Mouse (Mus musculus): ENCODE measurements around the gene Zfp697.

Gene Zfp697

DNA sequence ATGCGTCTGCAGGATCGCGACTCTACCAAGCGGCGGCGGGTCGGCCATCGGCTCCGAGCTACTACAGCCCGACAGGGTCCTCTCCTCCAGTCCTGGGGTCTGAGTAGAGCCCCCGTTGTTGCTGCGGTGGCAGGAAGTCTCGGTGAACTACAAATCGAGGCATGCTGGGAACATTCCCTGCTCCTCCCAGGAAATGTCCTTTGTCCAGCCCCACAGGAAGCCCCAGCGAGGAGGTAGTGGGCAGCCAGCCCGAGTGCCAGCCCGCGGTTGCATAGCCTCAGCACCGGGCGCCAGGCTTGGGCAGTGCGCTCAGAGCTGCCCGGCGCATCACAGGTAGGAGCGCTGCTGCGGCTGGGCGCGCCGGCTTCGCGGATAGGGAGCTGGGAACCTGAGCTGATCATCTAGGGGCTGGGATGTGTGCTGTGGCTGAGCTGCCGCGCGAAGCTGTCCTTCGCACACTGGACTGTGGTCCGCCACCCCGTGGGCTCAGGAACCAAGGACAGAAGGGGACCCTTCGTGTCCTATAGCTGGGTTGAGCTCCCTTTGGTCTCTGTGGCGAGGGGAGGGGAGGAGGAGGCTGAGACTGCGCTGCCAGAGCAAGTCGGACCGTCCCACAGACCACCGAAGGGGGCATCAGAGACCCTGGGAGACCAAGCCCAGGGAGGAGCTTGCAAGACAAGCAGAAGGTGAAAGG, at the start of gene Zfp697:
Gene Zfp697 (plus strand): TSS at position 216 of the 694 bp plus-strand sequence.
- DNase-seq (ENCODE audit: low read depth): no peak

- no peak for DNase-seq (ENCODE audit: low read depth)
Measured at GRCm38 (mm10) chr3:98334010-98334409, 48.3 kb upstream of the Zfp697 start.

GRCm38 (mm10) chr3:98335331-98335730, 46.9 kb upstream of the Zfp697 start:
- DNase-seq (ENCODE audit: low read depth): no peak

GRCm38 (mm10) chr3:98335886-98336285, 46.4 kb upstream of the Zfp697 start:
- DNase-seq (ENCODE audit: low read depth): peak; percentile 71

- peak; percentile 42 for DNase-seq (ENCODE audit: low read depth)
Measured at GRCm38 (mm10) chr3:98336661-98337654, 45.3 kb upstream of the Zfp697 start.

- DNase-seq (ENCODE audit: low read depth): peak; percentile 71
Measured at GRCm38 (mm10) chr3:98338584-98339041, 43.6 kb upstream of the Zfp697 start.

DNA sequence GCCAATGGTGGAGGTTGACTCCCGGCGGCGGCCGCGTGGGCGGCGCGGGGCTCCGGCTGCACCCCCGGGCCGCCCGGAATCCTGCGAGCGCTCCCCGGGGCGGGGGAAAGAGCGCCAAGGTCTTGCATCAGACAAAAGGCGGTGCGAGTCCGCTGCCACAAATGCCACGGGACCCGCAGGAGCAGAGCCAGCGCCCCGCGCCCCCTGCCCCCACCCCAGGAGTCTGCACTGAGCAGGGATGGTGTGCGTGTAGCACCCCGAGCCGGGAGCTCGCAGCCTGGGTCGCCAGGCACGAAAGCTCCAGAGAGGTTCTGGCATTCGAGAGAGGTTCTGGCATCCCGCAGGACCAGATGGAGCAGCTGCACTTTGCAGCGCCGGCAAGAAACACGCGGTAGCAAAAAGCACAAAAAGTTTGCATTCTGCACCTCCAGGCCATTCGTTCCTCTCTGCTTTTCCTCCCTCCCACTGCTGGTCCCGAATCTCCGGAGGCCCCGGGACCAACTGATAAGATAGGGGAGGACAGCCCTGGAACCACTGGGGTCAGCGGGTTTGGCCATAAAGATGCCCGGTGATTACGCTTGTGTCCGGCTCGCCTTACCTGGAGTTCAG, 43.1 kb upstream of the Zfp697 start:
- peak; percentile 50 for DNase-seq (ENCODE audit: low read depth)

DNA sequence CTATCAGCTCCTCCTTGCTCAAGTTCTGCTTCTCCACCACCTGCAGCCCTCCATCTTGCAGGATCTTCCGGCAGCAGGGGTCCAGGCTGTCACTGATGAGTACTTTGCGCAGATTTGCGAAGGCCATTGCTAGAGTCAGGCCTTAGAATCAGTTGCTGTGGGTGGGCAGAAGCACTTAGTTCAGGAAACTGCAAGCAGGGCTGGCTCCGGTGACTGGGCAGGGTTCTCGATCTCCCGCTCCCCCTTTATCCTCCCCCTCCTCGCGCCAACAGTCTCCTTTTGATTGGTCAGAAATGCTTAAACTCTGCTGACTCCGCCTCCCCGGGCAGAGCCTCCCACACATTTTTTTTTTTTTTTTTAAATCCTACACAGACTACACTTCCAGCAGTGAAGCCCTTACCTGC, 42.6 kb upstream of the Zfp697 start, which contains the start of gene Phgdh:
Gene Phgdh (minus strand): TSS at position 285 of the 404 bp plus-strand sequence.
- peak; percentile 91 for DNase-seq (ENCODE audit: low read depth)

DNA sequence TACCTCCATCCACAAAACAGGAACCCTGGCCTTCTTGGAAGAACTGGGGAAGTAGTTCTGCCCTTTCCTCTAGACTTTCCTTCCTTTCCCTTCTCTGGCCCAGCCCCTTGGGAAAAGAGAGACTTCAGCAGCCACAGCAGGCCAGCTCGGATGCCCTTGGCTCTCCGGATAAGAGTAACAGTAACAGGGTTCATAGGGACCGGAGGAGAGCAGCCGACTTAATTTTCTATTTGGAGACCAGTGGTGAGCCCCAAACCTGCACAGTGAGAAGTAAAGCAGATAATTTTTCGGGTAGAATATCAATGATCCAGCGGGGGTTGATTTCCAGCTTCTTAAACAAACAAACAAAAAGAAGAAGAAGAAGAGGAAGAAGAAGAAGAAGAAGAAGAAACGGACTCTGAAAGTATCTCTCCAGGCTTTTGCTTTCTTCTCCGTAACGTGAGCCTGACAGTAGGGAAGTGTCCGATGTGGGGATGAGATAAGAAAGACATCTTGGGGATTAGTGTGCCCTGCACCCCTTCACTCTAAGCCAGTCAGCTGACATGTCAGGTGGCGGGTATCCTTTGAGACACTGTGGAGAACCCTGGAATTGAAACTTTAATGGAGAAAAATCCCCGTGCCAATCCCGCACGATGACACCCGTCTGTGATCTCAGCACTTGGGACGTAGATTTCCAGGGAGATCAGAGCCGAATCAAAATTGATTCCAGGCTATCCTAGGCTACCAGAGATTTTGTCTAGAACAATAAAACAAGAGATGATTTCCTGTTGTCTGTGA, 41.3 kb upstream of the Zfp697 start:
- DNase-seq (ENCODE audit: low read depth): no peak

DNA sequence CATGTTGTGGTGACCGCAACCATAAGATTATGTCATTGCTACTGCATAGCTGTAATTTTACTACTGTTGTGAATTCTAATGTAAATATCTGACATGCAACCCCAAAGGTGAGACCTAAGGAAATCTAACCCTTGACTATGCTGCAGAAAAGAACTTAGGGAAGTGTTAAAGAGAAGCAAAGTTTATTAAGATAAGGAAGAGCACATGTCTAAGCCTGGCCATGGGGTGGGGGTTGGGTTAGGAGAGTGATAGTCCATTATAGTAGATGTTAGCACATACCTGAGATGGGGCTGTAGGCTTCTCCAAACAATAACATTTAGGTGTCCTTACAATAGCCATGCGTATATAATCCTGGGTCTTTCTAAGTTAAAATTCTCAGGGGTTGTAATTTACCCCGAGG, 39.0 kb upstream of the Zfp697 start:
- no peak for DNase-seq (ENCODE audit: low read depth)

- peak; percentile 90 for DNase-seq (ENCODE audit: low read depth)
Measured at GRCm38 (mm10) chr3:98348106-98348505, 34.2 kb upstream of the Zfp697 start.

- peak; percentile 71 for DNase-seq (ENCODE audit: low read depth)
Measured at GRCm38 (mm10) chr3:98348705-98349104, 33.6 kb upstream of the Zfp697 start.

DNA sequence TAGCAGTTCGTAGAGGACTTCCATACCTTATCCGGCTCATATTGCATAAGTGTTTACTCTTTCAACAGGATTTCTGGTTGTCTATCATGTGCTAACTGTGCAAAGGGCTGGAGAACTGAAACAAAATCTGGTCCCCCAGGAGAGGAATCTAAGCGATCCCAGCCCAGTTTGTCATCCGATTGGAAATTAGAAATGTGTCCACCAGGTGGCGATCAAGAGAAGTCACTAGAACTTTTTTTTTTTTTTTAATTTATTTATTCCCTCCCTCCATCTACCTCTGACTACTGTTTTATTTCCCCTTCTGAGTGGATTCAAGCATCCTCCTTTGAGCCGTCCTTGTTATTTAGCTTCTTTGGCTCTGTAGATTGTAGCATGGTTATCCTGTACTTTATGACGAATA, 28.4 kb upstream of the Zfp697 start:
- peak; percentile 88 for DNase-seq (ENCODE audit: low read depth)

DNA sequence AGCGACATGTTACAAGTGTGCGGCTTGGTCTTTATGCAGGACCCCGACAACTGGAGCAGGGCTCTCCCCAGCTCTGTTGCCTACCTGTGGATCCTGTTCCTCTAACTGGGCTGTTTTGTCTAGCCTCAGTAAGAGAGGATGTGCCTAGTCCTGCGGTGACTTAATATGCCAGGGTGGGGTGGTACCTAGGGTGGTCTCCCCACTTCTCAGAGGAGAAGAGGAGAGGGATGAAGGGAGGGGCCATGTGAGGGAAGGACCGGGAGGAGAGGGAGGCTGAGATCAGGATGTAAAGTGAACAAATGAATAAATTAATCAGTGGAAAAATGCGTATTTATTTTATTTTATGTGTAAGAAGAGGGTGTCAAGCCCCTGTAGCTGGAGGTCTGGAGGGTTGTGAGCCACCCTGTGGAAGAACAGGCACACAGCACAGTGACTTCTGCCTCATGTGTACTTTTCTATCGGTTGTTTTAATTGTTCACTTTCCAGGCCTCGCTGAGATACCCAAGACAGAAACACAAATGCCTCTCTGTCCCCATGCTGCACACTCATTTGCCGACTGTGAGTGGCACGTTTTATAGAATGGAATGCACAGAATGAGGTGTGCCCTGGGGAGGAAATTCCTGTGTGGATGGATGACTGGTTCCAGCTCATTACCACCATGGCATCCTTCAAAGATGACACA, 26.8 kb upstream of the Zfp697 start:
- DNase-seq (ENCODE audit: low read depth): no peak

GRCm38 (mm10) chr3:98356026-98356365, 26.3 kb upstream of the Zfp697 start:
- no peak for DNase-seq (ENCODE audit: low read depth)

GRCm38 (mm10) chr3:98356632-98357370, 25.5 kb upstream of the Zfp697 start:
- DNase-seq (ENCODE audit: low read depth): no peak

DNA sequence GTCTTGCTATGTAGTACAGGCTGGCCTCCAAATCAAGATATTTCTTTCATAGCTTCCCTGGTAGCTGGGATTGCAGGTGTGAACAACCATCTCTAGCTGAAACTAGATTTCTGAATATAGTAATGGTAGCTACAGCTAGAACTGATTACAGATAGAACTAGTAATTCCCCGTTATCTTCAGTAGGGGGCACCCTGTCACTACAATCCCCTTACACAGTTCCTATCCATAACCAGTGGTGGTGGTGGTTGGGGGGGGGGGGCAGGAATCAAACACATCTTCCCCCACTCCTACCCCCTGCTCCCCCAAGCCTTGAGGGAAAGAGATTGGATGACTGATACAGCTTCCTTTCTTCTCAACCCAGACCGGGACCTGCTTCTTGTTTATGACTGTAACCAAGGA, 19.5 kb upstream of the Zfp697 start:
- DNase-seq (ENCODE audit: low read depth): peak; percentile 53

DNA sequence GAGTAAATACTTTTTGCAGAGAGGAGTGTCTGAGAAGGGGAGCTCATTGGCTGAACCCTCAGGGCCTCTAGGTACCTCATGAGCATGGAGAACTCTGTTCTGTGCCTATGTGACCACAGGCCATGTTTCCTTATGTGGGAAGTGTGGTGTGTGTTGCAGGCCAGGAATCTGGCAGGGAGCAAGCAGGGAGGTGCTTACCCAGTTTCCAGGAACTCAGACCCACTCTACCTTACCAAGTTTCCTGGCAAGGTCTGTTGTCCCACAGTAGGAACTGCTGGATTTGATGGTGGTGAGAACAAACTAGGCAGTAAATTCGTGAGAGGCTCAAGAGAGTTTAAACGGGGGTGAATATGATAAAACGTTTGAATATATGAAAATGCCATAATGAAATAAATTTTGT, 16.2 kb upstream of the Zfp697 start:
- DNase-seq (ENCODE audit: low read depth): no peak

DNA sequence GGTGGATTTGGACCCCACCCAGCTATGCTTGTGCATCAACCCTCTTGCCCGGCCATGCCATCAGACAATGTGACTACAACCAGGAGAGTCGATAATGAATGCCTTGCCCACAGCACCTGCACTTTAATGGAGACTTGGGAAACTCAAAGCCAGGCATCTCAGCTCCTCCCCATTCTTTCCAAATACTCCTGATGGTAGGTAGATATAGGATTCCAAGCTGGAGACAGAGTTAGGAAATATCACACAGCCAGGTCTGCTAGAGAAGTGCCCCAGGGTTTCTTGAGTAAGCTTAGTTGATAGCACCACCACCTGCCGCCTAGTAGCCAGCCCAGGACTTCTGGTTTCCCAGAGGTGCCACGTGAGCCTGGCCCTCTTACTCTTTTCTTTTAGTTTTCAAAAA, 15.4 kb upstream of the Zfp697 start:
- DNase-seq (ENCODE audit: low read depth): no peak

GRCm38 (mm10) chr3:98368283-98368682, 14.0 kb upstream of the Zfp697 start:
- no peak for DNase-seq (ENCODE audit: low read depth)
